Mouse (Mus musculus) macrophage (primary cell): ENCODE measurements around the gene Pif1. TPM values are rescaled to one million over a fixed set of nuclear protein-coding genes. Genes with fewer than 3 reads are reported as not detected.

Experiments used
- H3K27ac ChIP-seq: fragments of 350-480 bp; formaldehyde crosslinking; 2 replicates; pipeline ENCODE4 v1.9.0; 2021
- H3K36me3 ChIP-seq: fragments of 350-480 bp; formaldehyde crosslinking; 2 replicates; pipeline ENCODE4 v1.9.0; 2021; ENCODE audit errors: inconsistent target
- H3K4me3 ChIP-seq: fragments of 350-480 bp; formaldehyde crosslinking; 2 replicates; pipeline ENCODE4 v1.9.0; 2021; ENCODE audit errors: inconsistent target
- H3K79me2 ChIP-seq: fragments of 350-480 bp; formaldehyde crosslinking; 2 replicates; pipeline ENCODE4 v1.9.0; 2021; ENCODE audit errors: inconsistent target
- WGBS: methylation state at CpG from one replicate; pipeline ENCODE4 v1.1.7; 2026; ENCODE audit warnings: inconsistent platforms; ENCODE audit not compliant: missing documents; 5-methylcytosine and 5-hydroxymethylcytosine counted together
- polyA plus RNA-seq: library from polyadenylated mRNA; stranded (reverse); fragments of 250-400 nt; gene quantifications from 3 replicates; pipeline ENCODE4 v1.2.4, GENCODE M21; 2018; ENCODE audit warnings: inconsistent platforms

The Pif1 gene
- polyA plus RNA-seq, 1 experiment from 2014 or later, result 0.53 TPM

DNA sequence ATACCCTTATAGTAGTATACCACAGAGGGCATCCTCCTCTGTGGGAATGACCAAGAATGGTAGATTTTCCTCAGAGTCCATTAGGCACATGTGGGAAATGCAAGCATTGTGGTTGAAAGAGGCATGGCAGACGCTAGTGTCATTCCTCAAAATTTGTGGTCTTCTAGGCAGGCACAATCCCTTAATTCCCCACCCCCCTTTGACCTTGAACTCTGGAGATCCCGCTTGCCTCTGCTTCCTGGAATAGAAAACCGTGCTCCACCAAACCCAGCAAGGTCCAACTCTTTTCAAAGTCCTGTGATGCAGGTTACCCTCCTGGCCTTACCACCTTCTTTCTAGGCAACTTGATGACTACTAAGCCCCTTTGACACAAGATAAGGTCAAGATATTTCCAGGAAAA lies 5.8 kb downstream of the Pif1 start:
- no peaks in the 10 kb centered on the region; the same call in 1 of the 2 replicates for H3K79me2 ChIP-seq
- no peak overlapping the region for H3K4me3 ChIP-seq
- WGBS, result 96% methylated on average over 3 of the region's 3 CpGs
- H3K36me3 ChIP-seq, result no peaks in the 10 kb centered on the region
- H3K27ac ChIP-seq, result no peak overlapping the region

DNA sequence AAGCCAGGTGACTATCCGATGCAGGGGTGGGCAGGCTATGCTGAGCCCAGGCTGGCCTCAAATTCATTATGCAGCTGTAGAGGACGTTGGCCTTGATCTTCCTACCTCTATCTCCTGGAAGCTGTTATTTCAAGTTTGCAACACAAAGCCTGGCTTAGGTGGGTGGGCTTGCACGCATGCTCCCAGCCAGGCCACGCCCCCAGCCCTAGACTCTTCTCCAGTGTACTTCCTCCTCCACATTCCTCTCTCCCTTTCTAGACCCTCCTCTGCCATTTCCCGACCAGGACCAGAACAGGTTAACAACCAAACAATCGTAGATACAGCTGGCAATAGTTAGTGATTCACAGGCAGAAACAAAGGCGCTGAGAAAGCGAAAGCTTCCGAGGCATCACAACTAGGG lies 6.6 kb downstream of the Pif1 start:
- 99% methylated on average over 9 of the region's 9 CpGs for WGBS
- no peak overlapping the region for H3K4me3 ChIP-seq
- no peaks in the 10 kb centered on the region; the same call in 1 of the 2 replicates for H3K79me2 ChIP-seq
- H3K27ac ChIP-seq, result no peak overlapping the region
- no peaks in the 10 kb centered on the region for H3K36me3 ChIP-seq

DNA sequence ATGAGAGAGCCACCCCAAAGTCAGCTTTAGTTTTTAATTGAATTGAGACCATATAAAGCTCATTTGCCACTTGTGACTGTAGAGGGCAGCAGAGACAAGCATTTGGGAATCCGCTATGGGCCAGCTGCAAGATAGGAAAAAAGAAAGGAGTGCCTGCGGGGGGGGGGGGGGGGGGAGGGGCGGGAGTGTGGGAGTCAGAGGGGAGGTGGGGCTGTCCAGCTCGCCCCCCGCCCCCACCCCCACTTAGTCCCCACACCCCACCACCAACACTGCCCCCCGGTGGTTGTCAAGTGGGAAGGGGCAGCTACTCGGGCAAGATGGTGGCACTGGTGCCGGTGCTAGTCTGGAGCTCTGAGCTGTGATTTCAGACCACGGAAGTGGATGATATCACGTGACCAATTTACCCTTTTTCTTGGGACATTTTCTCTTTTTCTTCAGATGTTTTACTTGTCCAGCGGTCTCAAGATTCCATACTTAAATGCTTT lies 11.8 kb downstream of the Pif1 start:
- H3K4me3 ChIP-seq, result no peak overlapping the region
- H3K79me2 ChIP-seq, result no peaks in the 10 kb centered on the region

DNA sequence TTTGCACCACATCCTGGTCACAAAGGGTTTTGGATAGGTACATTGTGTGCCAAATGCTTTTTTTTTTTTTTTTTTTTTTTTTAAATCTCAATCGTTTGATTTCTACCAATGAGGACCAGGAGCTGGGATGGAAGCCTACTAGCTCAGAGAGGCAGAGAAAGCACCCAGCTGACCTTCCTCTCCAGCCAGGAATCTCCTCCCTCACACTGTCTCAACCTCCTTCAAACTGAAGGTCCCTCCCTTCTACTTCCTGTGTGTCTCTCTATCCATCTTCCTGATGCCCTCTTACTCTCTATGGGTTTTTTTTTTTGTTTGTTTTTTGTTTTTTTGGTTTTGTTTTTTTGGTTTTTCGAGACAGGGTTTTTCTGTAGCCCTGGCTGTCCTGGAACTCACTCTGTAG lies 14.0 kb downstream of the Pif1 start:
- Histone ChIP-seq H3K36me3 (no peaks in the 10 kb centered on the region), H3K27ac (no peak overlapping the region), H3K79me2 (no peaks in the 10 kb centered on the region), H3K4me3 (no peak overlapping the region)
- whole genome bisulfite sequencing, result 52% methylated on average over 2 of the region's 2 CpGs

More for the DNA sequence above, 11.8 kb downstream of the Pif1 start:
- WGBS, result 37% methylated on average over 6 of the region's 11 CpGs
- Histone ChIP-seq H3K27ac (no peak overlapping the region), H3K36me3 (no peaks in the 10 kb centered on the region)

DNA sequence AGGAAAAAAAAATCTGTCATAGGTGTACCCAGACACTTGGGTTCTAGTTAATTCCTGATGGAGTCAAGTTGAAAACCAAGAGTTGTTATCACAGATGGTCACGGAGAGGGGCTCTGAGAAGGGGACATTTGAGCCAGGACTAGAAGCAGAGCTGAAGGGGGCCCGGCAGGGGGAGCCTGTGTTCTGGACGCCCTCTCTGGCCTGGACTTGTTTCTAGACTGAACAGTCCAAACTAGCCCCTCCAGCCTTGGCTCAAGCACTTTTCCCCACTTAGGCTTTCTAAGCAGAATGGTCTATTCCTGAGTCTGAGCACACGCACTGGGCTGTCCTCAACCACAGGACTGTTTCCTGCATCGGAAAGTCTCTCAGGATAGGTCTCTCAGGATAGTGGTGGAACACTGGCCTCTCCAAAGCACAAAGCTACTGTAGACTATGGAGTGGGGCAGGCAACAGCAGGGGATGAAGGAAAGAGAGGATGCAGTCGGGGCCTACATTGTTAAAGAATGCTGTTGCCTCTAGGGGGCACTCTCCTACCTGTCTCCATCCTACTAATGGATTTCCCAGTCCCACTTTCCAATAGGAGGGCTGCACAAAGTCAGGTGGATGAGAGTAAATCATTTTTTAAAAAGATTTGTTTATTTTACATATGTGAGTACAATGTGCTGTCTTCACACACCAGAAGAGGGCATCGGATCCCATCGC lies 16.6 kb downstream of the Pif1 start:
- H3K4me3 ChIP-seq, result no peak overlapping the region
- WGBS, result 78% methylated on average over 8 of the region's 8 CpGs
- H3K27ac ChIP-seq, result no peak overlapping the region
- H3K36me3 ChIP-seq, result no peaks in the 10 kb centered on the region
- H3K79me2 ChIP-seq, result no peaks in the 10 kb centered on the region

DNA sequence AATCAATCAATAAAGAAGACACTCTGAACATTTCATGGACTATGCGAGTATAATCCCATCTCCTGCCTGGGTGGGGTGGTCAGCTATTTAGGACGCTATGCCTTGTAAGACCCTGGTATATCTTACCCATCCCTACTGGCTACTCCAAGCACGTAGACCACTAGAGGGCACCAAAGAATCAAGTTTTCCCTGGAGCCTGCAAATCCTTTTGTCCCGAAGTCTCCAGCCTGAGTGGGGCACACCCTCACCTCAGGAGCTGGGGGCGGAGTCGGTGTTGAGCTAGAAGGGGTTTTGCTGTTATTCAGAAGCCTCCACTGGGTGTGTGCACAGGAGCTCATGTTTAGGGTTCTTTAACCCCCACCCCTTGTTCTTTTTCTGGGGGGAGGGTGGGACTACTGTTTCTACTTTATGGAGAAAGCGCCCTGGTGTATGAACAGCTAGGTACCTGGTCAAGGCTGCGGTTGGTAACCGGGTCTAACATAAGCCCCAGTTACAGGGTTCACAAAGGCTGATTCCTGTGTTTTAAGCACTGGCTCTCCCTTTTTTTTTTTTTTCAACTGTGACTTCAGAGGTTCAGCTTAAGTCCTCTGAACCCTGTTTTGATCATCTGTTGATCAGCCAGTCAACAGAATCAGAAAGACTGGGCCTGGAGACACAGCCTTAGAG lies 18.6 kb downstream of the Pif1 start:
- WGBS, result 18% methylated on average over 9 of the region's 9 CpGs

DNA sequence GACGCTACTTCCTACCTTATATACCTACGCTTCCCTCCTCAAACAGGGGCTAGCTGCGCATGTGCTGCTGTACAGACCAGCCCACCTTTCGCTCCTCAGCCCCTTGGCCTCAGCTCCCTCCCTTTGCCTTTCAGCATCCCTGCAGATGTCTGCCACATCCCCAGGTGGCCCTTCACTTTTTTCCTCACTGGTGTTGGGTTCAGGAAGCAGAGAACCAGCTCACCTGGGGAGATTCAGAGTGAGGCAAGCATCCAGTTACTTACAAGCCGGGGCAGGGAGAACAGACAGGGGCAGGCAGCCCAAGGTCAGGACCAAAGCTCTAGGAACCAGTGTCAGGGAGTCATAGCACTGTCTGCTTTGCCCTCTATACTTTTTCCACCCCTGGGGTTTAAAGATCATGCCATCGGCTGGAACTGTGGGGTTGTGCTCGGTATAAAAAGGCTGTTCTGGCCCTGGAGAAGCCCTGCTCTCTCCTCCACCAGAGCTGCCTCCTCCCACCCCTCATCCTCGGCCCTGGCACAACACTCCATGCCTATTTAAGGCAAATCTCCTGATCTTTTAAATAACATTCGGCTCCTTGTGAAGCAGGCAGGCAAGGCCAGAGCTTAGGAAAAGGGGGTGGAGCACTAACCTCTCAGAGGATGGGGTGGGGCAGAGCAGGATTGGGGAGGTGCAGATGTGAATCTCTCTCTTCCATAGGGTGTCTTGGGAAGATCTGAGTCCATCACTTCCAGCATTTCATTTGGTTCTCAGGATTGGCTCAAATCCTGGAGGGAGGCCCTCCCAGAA lies 19.6 kb downstream of the Pif1 start:
- Histone ChIP-seq H3K4me3 (no peak overlapping the region), H3K36me3 (no peaks in the 10 kb centered on the region), H3K79me2 (no peaks in the 10 kb centered on the region), H3K27ac (no peak overlapping the region)
- 90% methylated on average over 9 of the region's 9 CpGs for WGBS

More for the DNA sequence above, 18.6 kb downstream of the Pif1 start:
- Histone ChIP-seq H3K79me2 (no peaks in the 10 kb centered on the region), H3K36me3 (no peaks in the 10 kb centered on the region), H3K27ac (no peak overlapping the region), H3K4me3 (no peak overlapping the region)

DNA sequence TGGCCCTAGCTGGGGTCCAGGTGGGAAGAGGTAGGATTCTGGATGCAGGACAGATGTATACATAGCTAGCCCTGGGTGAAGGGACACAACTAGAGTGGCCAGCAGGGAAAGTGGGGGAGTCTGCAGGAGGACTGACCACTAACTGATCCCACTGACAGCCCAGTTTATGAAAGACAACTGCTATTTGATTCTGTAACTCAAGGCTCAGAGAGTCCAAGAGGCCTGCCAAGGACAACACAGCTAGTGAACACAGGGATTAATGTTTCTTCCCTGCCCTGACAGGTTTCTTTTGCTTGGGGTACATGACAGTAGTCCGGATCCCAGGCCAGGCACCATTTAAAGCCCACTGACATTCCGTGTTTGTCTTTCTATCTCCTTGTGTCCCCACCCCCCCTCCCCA lies 20.2 kb downstream of the Pif1 start:
- Histone ChIP-seq H3K4me3 (no peak overlapping the region), H3K36me3 (no peaks in the 10 kb centered on the region), H3K79me2 (no peaks in the 10 kb centered on the region), H3K27ac (no peak overlapping the region)
- 90% methylated on average over 2 of the region's 2 CpGs for WGBS

DNA sequence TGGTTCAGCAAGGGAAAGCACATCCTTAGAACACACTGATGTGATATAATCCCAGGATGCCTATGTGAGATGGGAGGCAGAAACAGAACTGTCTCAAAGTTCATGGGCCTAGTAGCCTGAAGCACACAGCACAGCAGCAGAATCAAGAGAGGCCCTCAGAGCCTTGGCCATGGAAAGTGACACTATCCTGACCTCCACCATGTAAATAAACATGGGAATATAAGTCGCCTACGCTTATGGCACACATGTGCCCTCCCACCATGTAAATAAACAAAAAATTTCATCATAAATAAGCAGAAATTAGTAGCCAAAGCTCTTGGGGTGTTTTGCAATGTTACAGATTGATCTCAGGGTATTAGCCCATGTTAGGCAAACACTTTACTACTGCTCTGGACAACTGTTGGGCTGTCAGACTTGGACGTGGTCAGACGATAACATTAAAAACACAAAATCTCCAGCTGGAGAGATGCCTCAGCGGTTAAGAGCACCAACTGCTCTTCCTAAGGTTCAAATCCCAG lies 25.1 kb downstream of the Pif1 start:
- 97% methylated on average over 5 of the region's 5 CpGs for whole genome bisulfite sequencing
- Histone ChIP-seq H3K79me2 (no peaks in the 10 kb centered on the region), H3K36me3 (no peaks in the 10 kb centered on the region), H3K4me3 (no peak overlapping the region), H3K27ac (no peak overlapping the region)

DNA sequence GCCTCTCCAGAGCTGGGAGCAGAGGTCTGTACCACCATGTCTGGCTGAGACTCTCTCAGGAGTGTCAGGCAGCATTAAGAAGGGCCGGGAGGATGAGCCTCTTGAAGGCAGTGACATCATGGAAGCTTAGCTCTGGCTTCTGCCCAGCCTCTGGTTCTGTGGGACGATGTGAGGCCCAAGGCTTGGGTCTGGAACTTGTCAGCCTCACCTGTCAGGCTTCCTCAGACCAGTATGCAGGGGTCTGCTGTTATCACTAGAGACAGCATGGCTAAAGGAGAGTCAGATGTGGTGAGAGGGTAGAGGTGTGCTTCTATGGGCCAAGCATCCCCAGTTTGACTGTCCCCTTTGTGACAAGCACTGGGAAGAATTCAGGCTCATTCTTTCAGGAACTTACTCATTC lies 26.1 kb downstream of the Pif1 start:
- no peak overlapping the region for H3K4me3 ChIP-seq
- H3K27ac ChIP-seq, result no peak overlapping the region
- 88% methylated on average over 2 of the region's 2 CpGs for whole genome bisulfite sequencing
- no peaks in the 10 kb centered on the region for H3K36me3 ChIP-seq
- H3K79me2 ChIP-seq, result no peaks in the 10 kb centered on the region

DNA sequence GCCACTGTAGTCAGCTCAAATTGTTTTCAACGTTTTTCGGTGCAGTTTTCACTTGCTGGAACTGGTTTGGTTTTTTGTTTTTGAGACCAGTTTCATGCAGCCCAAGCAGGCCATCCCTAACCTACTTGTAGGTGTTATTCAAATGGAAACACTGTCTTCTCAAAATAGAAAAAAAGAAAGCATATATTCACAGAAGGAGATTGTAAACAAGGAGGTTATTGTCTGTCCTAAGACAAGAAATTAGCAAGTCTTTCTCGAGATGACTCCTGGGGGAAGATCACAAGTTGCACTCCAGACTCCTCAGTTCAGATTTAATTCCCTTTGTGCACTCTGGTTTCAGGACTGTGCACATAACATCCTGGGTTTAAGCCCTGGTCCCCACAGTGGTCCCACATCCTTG lies 32.4 kb downstream of the Pif1 start:
- Histone ChIP-seq H3K4me3 (no peak overlapping the region), H3K27ac (no peak overlapping the region), H3K36me3 (no peaks in the 10 kb centered on the region), H3K79me2 (no peaks in the 10 kb centered on the region)
- WGBS, result 83% methylated on average over 3 of the region's 3 CpGs

DNA sequence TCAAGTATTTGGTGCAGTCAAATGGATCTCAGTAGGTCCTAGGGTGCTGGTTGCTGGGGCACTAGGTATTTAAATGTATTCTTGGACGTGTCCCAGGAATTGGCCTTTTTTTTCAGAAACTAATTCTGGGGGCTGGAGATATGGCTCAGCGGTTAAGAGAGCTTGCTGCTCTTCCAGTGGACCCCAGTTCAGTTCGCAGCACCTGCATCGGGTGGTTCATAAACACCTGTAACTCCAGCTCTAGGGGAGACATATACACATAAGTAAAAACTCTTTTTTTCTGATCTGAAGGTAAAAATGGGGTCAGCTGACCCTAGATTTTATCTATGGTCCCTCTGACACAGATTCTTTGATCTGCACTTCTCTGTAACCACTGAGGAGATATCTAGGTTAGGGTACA lies 34.2 kb downstream of the Pif1 start:
- WGBS, result 99% methylated on average over 4 of the region's 4 CpGs

DNA sequence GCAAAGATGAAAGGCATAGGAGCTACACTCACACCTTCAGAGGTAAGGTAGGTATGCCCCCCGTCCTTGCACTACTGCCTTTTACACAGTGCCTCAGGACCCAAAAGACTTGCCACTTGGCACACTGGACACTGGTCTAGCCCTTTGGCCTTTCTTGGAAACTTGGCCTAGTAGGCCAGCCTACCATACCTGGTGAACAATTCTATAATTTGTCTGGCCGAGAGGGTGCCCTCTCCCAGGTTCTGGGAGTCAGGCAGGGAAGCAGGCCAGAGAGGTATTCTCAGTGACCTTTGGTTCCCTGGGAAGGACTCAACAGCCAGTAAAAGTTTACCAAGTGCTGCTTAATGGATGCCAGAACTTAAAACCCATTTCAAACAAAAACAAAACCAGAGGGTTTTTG lies 34.7 kb downstream of the Pif1 start:
- Histone ChIP-seq H3K27ac (no peak overlapping the region), H3K4me3 (no peak overlapping the region), H3K79me2 (no peaks in the 10 kb centered on the region), H3K36me3 (no peaks in the 10 kb centered on the region)
- WGBS, result 100% methylated on average over 2 of the region's 2 CpGs

More for the DNA sequence above, 34.2 kb downstream of the Pif1 start:
- no peaks in the 10 kb centered on the region for H3K79me2 ChIP-seq
- no peak overlapping the region for H3K4me3 ChIP-seq
- H3K36me3 ChIP-seq, result no peaks in the 10 kb centered on the region
- H3K27ac ChIP-seq, result no peak overlapping the region

DNA sequence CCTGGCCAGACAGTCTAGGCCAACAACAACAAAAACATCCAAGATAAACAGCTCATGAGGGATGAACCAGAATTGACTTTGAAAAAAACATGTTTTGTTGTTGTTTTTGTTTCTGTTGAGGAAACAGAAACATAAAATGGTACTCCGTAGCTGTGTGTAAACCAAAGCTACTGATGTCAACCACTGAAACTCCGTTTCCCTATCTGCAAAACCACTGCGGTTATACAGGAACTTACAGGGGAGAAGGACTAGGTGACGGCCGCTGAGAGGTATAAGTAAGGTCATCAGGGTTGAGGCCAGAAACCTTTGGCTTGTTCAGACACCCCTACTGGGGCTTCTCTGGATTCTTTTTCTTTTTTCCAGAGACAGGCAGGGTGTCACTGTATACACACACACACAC lies 35.9 kb downstream of the Pif1 start:
- Histone ChIP-seq H3K36me3 (no peaks in the 10 kb centered on the region), H3K79me2 (no peaks in the 10 kb centered on the region), H3K4me3 (no peak overlapping the region), H3K27ac (no peak overlapping the region)
- WGBS, result 43% methylated on average over 5 of the region's 5 CpGs

DNA sequence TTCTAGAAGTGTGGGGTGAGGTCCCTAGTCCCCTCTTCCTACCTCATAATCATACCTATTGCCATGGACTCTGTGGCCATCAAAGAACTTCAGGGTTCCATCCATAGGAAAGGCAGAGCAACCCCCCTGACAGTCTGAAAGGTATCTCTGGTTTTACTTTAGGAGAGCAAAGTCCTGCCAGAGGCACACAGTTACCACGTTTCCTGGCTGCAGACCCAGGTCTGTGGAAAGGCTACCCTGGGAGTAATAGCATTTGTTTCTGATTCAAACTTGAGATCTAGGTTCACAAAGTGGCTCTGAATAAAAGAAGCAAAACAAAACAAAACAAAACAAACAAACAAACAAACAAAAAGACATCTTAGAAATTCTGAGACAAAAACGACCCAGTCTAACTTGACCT lies 37.3 kb downstream of the Pif1 start:
- Histone ChIP-seq H3K4me3 (no peak overlapping the region), H3K36me3 (no peaks in the 10 kb centered on the region), H3K27ac (no peak overlapping the region), H3K79me2 (no peaks in the 10 kb centered on the region)
- WGBS, result 82% methylated on average over 2 of the region's 2 CpGs
